Comparison of ENCODE assay signal across 7 mouse cellular contexts in the genomic region with DNA sequence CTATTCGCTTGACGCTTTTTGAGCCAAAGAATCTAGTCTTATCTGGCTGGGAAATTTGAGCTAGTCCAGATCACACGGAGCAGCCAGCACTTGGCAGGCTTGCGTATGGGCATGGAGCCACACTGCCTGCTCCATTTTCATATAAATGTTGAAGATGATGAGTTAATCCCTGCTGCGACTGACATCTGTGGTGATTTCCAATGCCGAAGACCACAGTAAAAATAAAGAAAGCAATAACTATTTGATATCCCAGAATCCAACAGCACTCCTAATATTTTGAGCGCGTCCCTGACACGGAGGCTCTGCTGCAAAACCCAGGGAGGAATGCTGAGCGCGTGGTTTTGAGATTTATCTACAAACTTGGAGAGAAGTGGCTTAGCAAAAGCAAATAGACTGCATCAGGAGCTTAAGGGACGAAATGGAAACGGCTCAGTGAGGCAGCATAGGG.
A peak's percentile ranks its signal among the peaks of the same experiment; 100 is the strongest.
DNase-seq lines count a peak whose midpoint lies in the region; ATAC-seq and TF ChIP-seq lines count a peak whose summit lies in the region.

No protein-coding gene starts in this region.

- 53% methylated on average over 13 of the region's 13 CpGs for WGBS in forebrain, postnatal 0 days
- 30% methylated on average over 13 of the region's 13 CpGs for WGBS in lung, postnatal 0 days

- no peaks in the 10 kb centered on the region for H3K27me3 ChIP-seq in forebrain, postnatal 0 days (ENCODE audit: insufficient read depth, low read length)
- no peaks in the 10 kb centered on the region for H3K27me3 ChIP-seq in lung, postnatal 0 days (replicated peaks; ENCODE audit: insufficient read depth, low read length)

- H3K4me3 ChIP-seq in forebrain, postnatal 0 days (ENCODE audit: low read depth, low read length) = no peak overlapping the region
- H3K4me3 ChIP-seq in lung, postnatal 0 days (ENCODE audit: low read depth, low read length) = no peak overlapping the region

- no peak for TF ChIP-seq EP300 in lung, postnatal 0 days (IDR thresholded peaks at IDR 0.05)

- H3K27ac ChIP-seq in forebrain, postnatal 0 days (ENCODE audit: low read depth, low read length) = no peak overlapping the region
- no peak overlapping the region for H3K27ac ChIP-seq in lung, postnatal 0 days (ENCODE audit: low read length)

- H3K9me3 ChIP-seq in forebrain, postnatal 0 days (ENCODE audit: low read length) = no peaks in the 10 kb centered on the region
- H3K9me3 ChIP-seq in lung, postnatal 0 days (ENCODE audit: low read length) = no peaks in the 10 kb centered on the region

- intact Hi-C loops in left cerebral cortex, postnatal 10 days (cut with DNase I) = no loop called here

- DNase-seq in left cerebral cortex, postnatal 10 days (ENCODE audit: extremely low spot score in 1 of 2, low spot score in 2 of 2) = peak; percentile 42 to 43
- DNase-seq in left cerebral cortex, adult 9 months (ENCODE audit: low spot score in 2 of 2) = no peak
- peak; percentile 48 for DNase-seq in cerebellum, adult 11 months
- peak; percentile 77 for DNase-seq in forebrain, postnatal 0 days
- DNase-seq in lung, postnatal 0 days (ENCODE audit: low spot score) = peak; percentile 57
- no peak for DNase-seq in MN1 (ENCODE audit: low spot score)

- no peak overlapping the region for H3K4me2 ChIP-seq in forebrain, postnatal 0 days (ENCODE audit: low read depth)
- peak overlapping the region; percentile 27 for H3K4me2 ChIP-seq in lung, postnatal 0 days (replicated peaks; ENCODE audit: low read depth, low read length)

- TF ChIP-seq CTCF in forebrain, postnatal 0 days (IDR thresholded peaks at IDR 0.05; ENCODE audit: low read depth) = no peak
- no peak for TF ChIP-seq CTCF in lung, postnatal 0 days (IDR thresholded peaks at IDR 0.05)

- H3K36me3 ChIP-seq in forebrain, postnatal 0 days (ENCODE audit: insufficient read depth) = no peaks in the 10 kb centered on the region
- H3K36me3 ChIP-seq in lung, postnatal 0 days (ENCODE audit: insufficient read depth, low read length) = no peaks in the 10 kb centered on the region

- H3K4me1 ChIP-seq in forebrain, postnatal 0 days (ENCODE audit: insufficient read depth) = no peaks in the 10 kb centered on the region
- no peaks in the 10 kb centered on the region for H3K4me1 ChIP-seq in lung, postnatal 0 days (ENCODE audit: insufficient read depth, low read depth, low read length)

- peak; percentile 73 for ATAC-seq in forebrain, postnatal 0 days
- ATAC-seq in lung, postnatal 0 days = peak; percentile 43
- no peak for ATAC-seq in erythroid progenitor cell, adult 5-6 weeks (replicated peaks; ENCODE audit: low FRiP score, poor library complexity, severe bottlenecking)

- H3K9ac ChIP-seq in forebrain, postnatal 0 days = no peak overlapping the region
- no peak overlapping the region for H3K9ac ChIP-seq in lung, postnatal 0 days (replicated peaks; ENCODE audit: low read depth)

Comparison
In these comparisons a context has a peak if more than half of its experiments do, and no peak if none do; other contexts are left out.
1. DNase-seq: peak in left cerebral cortex, postnatal 10 days (2 of 2), cerebellum, adult 11 months (single experiment), forebrain, postnatal 0 days (single experiment) and lung, postnatal 0 days (single experiment); none in left cerebral cortex, adult 9 months (0 of 2) and MN1 (single experiment).